Mouse (Mus musculus): ENCODE data around the gene Gm17555. TPM values are rescaled to one million over a fixed set of nuclear protein-coding genes. Genes with fewer than 3 reads are reported as not detected.
"Not testable (repeated sequence)": the region's sequence is repeated elsewhere in the genome, so short reads cannot be mapped to it uniquely, and the experiment has no call there.

Gm17555 gene
- polyA plus RNA-seq (2015; fragmentation: Nextera tagmentation; extraction: Ambion mirVana), result not detected in 2 replicates

DNA sequence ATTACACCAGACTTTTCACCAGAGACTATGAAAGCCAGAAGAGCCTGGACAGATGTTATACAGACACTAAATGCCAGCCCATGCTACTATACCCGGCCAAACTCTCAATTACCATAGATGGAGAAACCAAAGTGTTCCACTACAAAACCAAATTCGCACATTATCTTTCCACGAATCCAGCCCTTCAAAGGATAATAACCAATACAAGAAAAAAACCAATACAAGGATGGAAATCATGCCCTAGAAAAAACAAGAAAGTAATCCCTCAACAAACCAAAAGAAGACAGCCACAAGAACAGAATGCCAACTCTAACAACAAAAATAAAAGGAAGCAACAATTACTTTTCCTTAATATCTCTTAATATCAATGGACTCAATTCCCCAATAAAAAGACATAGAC lies at the start of gene Gm17555:
TSS of gene Gm17555 (plus strand) at position 301 of the 400 bp plus-strand sequence.
- H3K4me3 ChIP-seq; H3K9me3 ChIP-seq; H3K4me1 ChIP-seq; H3K4me2 ChIP-seq (replicated peaks); H3K27me3 ChIP-seq; ATAC-seq (replicated peaks); H3K27ac ChIP-seq (replicated peaks); H3K9ac ChIP-seq (replicated peaks); H3K36me3 ChIP-seq: not testable (repeated sequence)
- 94% methylated on average over 3 of the region's 3 CpGs for WGBS

DNA sequence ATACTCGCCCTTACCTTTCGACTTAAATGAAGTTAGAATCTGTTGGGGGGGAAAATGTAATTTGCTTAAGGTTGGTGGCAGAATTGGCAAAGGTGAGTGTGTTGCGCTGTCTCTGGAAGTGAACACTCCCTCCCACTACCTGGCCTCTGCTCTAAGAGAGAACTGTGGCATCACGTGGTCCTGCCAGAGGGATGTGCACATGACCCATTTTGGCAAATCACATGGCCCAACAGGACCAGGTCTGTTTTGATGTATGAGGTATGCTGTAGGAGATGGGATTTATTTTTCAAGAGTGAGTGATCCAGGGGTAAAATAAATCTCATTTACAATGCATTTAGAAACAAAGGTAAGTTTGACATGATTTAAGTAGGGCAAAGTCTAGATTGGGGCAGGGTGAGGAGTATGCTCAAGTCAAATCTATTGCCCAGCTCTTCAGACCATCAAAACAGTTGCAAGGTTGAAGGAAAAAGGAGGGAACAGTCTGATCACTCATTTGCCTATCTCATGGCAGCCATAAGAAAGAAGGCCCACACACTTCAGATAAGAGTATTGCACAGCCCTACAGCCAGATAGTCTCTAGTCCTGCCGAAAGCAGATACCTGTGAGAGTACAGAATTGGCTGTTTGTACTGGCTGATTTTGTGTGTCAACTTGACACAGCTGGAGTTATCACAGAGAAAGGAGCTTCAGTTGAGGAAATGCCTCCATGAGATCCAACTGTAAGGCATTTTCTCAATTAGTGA lies 49.5 kb upstream of the Gm17555 start:
- Histone ChIP-seq H3K4me2 (replicated peaks) (no peak overlapping the region), H3K9me3 (no peaks in the 10 kb centered on the region), H3K36me3 (peaks cover 35% of the 10 kb centered on the region), H3K27ac (replicated peaks) (no peak overlapping the region), H3K4me3 (no peak overlapping the region), H3K27me3 (no peaks in the 10 kb centered on the region), H3K9ac (replicated peaks) (no peak overlapping the region), H3K4me1 (no peaks in the 10 kb centered on the region)
- ATAC-seq (replicated peaks), result no peak
- WGBS, result 91% methylated on average over 5 of the region's 5 CpGs

DNA sequence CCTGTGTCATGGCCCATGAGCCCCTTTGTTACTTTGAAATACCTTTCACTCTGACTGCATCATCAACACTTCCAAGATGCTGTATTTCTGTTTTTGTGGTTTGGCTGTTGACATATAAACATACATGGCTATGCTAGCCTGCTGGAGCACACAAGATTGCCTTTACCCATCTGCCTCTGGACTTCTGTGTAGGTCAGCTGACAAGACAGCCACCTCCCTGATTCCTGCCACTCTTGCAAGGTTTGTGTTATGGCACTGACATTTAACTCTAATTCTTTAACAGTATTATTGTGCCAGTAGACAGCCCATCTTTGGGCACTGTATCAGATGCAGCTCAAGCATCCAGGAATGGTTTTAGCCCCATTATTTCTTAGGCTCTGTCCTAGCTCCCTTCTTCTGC lies 48.6 kb upstream of the Gm17555 start:
- Histone ChIP-seq H3K27me3 (no peaks in the 10 kb centered on the region), H3K36me3 (peaks cover 26% of the 10 kb centered on the region), H3K4me3 (no peak overlapping the region), H3K9ac (replicated peaks) (no peak overlapping the region), H3K27ac (replicated peaks) (no peak overlapping the region), H3K9me3 (no peaks in the 10 kb centered on the region), H3K4me1 (no peaks in the 10 kb centered on the region), H3K4me2 (replicated peaks) (no peak overlapping the region)
- ATAC-seq (replicated peaks), result no peak

DNA sequence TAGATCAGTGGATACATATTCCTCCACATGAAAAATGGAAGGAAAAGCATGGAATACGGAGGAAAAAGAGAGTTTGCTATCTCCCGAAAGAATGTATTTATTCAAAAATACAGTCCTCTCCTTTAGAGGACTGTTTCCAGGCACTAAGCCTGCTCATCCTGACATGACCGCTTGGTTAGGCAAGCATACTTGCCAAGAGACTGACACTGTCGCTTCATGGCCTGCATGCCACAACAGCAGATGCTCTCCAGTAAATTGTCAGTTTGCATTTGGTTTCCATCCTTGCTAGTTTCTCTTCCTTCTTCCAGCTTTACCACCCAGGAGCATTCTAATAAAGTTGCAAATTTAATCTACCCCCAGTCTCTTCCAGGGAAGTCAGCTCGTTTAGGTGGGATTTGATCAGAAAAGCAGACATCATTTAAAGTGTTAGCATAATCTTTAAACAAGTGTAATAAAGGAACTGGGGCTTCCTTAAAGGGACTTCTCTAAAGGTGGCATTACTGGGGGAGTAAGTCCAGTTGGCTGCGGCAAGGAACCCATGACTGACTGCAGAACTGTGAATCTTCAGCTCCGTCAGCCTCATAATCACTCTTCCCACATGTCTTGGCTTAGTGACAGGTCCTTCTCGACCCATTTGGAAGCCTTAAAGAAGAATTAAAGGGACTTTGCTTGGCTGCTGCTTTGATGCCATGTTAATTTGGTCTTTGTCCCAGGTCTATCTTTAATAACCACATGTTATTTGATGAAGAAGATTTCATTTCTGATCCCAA lies 47.9 kb upstream of the Gm17555 start:
- Histone ChIP-seq H3K4me1 (no peaks in the 10 kb centered on the region), H3K36me3 (peaks cover 20% of the 10 kb centered on the region), H3K27ac (replicated peaks) (no peak overlapping the region), H3K9ac (replicated peaks) (no peak overlapping the region), H3K4me3 (no peak overlapping the region), H3K27me3 (no peaks in the 10 kb centered on the region), H3K4me2 (replicated peaks) (no peak overlapping the region), H3K9me3 (no peaks in the 10 kb centered on the region)
- WGBS, result 77% methylated on average over 8 of the region's 8 CpGs
- no peak for ATAC-seq (replicated peaks)

DNA sequence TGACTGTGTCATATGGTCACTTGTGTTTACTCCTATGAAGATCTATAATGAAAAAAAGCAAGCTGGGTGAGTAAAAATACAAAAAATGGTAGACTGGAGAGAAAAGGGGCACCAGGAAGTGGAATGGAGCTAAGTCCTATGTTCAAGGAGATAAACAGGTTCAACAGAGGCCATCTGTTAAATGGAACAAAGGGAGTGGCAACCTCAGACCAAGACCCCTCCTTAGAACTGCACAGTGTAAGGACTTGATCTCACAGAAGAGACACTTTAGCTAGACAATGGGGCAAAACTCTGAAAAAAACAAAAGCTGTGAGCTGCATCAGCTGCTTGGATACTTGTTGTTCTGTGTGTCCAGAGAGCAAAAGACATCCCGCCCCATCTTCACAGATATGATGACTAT lies 43.5 kb upstream of the Gm17555 start:
- Histone ChIP-seq H3K9me3 (no peaks in the 10 kb centered on the region), H3K4me3 (no peak overlapping the region), H3K27me3 (no peaks in the 10 kb centered on the region), H3K9ac (replicated peaks) (no peak overlapping the region), H3K4me1 (no peaks in the 10 kb centered on the region), H3K27ac (replicated peaks) (no peak overlapping the region), H3K36me3 (no peaks in the 10 kb centered on the region; the same call in 1 of the 2 replicates), H3K4me2 (replicated peaks) (no peak overlapping the region)
- no peak for ATAC-seq (replicated peaks)
- 100% methylated on average over 1 of the region's 1 CpGs for whole genome bisulfite sequencing

DNA sequence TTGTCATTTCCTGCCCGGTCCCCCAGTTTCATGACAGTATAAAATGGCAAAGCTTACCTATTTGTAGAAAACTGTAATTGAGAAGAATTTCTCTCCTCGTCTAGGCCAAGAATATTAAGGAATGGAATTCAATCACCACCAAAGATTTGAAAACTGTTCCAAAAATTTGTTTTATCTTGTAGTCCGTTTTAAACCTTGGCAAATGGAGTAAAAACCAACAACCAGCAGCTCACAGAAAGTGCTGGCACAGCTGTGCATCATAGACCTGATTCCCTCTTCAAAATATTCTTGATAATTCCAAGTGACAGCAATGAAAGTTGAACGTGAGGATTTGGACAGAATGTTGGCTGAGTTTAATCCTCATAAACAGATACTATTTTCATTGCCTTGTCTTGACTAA lies 23.6 kb upstream of the Gm17555 start:
- no peak for ATAC-seq (replicated peaks)
- Histone ChIP-seq H3K27me3 (no peaks in the 10 kb centered on the region), H3K4me2 (replicated peaks) (no peak overlapping the region), H3K4me1 (no peaks in the 10 kb centered on the region), H3K36me3 (no peaks in the 10 kb centered on the region), H3K27ac (replicated peaks) (no peak overlapping the region), H3K4me3 (no peak overlapping the region), H3K9ac (replicated peaks) (no peak overlapping the region), H3K9me3 (no peaks in the 10 kb centered on the region)
- WGBS, result 79% methylated on average over 4 of the region's 4 CpGs

DNA sequence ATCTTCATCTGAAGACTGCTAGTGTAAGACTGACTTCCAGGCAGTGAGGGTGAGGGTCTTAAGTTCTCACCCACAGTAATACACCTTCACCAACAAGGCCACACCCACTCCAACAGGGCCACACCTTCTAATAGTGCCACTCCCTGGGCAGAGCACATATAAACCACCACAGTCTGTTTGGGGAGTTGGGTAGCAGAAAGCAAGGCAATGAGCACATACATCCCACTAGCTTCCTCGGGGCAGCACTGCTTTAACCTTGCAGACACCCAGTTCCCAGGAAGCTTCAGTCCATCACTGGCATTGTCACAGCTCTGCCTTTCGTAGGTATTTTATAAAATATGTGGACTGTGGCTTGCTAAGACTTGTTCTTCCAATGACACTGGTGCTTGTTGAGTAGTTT lies 22.8 kb upstream of the Gm17555 start:
- Histone ChIP-seq H3K4me1 (no peaks in the 10 kb centered on the region), H3K9me3 (no peaks in the 10 kb centered on the region), H3K27me3 (no peaks in the 10 kb centered on the region), H3K9ac (replicated peaks) (no peak overlapping the region), H3K27ac (replicated peaks) (no peak overlapping the region), H3K4me3 (no peak overlapping the region), H3K36me3 (no peaks in the 10 kb centered on the region), H3K4me2 (replicated peaks) (no peak overlapping the region)
- WGBS, result 84% methylated on average over 2 of the region's 2 CpGs
- no peak for ATAC-seq (replicated peaks)

DNA sequence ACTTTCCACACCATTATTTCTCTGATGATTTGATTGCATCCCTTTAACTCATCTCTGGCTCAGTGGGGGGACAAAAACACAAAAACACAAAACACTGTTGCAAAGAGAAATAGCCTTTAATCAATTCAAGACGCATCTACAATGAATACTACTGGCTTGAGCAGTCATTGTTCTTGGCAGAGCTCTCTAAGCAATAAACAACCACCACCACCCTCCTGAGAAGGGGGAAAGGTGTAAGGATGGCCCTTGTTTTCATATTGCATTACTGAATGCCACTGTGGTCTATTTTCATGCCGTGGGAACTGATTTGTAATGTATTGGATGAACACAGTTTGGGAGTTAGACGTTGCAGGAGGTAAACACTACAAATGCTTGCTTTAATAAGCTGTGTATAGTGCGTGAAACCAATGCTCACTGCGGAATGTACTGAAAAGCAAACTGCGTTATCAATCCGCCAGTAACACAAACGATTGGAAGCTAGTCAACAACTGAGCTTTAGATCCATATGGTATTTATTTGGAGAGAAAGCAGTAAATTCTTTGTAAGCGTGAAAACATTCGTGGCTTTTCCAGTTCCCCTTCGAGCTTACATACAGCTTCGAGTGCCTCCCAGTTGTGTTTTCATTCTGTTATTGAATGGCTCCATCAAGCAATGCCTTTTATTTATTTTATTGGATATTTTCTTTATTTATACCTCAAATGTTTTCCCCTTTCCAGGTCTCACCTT lies 19.1 kb upstream of the Gm17555 start:
- no peak overlapping the region for H3K4me3 ChIP-seq
- H3K27ac ChIP-seq (replicated peaks), result no peak overlapping the region
- no peaks in the 10 kb centered on the region for H3K9me3 ChIP-seq
- no peak for ATAC-seq (replicated peaks)
- 56% methylated on average over 12 of the region's 12 CpGs for WGBS
- H3K27me3 ChIP-seq, result no peaks in the 10 kb centered on the region
- H3K36me3 ChIP-seq, result no peaks in the 10 kb centered on the region
- H3K9ac ChIP-seq (replicated peaks), result no peak overlapping the region
- no peak overlapping the region for H3K4me2 ChIP-seq (replicated peaks)
- H3K4me1 ChIP-seq, result no peaks in the 10 kb centered on the region

DNA sequence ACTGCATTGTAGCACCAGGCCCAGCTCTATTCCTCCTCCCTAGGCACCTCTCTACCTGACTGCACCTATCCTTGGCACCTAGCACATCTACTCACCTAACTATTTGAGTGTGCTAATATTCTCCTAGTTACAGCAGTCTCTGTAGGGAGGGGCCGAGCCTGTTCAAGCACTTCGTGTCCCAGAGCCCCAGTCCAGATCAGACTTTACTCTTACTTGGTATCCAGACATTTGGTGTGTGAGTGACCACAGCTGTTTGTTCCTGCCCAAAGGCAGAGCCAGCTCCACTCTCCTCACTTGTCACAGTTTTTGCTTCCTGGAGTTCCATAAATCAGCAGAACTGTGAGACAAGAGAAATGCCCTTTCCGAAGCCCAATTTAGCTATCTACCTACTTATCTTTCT lies 15.9 kb upstream of the Gm17555 start:
- Histone ChIP-seq H3K27ac (replicated peaks) (no peak overlapping the region), H3K9me3 (no peaks in the 10 kb centered on the region), H3K4me2 (replicated peaks) (no peak overlapping the region), H3K4me1 (no peaks in the 10 kb centered on the region), H3K27me3 (no peaks in the 10 kb centered on the region), H3K36me3 (no peaks in the 10 kb centered on the region), H3K4me3 (no peak overlapping the region), H3K9ac (replicated peaks) (no peak overlapping the region)
- ATAC-seq (replicated peaks), result no peak
- 95% methylated on average over 3 of the region's 3 CpGs for WGBS

DNA sequence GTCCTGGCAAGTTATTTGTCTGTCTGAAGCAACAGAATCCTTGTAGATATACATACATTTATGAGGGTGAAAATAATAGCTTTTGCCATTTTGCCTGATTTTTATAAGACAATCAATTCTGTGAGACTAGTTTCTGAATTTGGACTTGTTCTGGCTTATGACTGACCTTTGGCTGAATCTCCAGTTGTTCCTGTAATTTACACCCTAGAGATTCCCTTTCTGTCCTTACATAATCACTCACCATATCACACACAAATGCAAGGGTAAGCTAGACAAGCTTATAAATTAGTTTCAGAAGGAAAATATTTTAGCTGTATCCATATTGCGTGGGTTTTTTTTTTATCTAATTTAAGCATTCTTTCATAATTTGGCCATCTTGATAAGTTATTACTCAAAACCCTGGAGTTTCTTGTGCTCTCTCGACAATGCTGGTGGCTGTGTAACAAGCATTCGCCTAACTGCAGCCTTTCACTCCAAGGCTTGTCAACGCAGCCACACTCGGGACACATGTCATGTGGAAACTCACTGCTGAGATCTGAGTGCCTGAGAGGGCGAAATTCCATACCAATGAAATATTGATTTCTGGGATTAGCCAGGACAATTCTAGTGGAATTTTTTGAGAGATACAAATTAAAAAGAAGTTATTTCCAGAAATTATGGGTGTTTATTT lies 3.8 kb upstream of the Gm17555 start:
- 89% methylated on average over 6 of the region's 6 CpGs for WGBS
- Histone ChIP-seq H3K9ac (replicated peaks) (no peak overlapping the region), H3K27me3 (no peaks in the 10 kb centered on the region), H3K4me3 (no peak overlapping the region), H3K4me2 (replicated peaks) (no peak overlapping the region), H3K27ac (replicated peaks) (no peak overlapping the region), H3K4me1 (no peaks in the 10 kb centered on the region), H3K36me3 (no peaks in the 10 kb centered on the region), H3K9me3 (no peaks in the 10 kb centered on the region)
- ATAC-seq (replicated peaks), result no peak

DNA sequence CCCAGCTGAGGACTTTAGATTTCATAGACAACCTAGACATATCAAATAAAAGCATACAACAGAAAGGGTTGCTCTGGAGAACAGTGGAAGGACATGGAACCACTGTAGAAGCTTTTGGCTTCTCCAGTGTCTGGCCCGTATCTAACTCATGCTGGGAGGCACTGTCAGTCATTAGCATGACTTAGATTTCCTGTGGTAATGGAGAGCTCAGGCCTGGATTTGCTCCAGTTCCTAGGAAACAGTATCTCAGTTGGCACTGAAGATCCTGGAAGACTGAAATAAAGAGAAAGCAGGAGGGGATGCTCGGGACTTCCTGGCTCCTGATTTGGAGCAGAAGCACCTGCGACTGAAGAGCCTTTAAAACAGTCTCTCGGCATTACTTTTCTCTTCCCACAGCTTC lies 12.7 kb downstream of the Gm17555 start:
- H3K4me1 ChIP-seq, result no peaks in the 10 kb centered on the region
- no peaks in the 10 kb centered on the region for H3K36me3 ChIP-seq
- H3K9ac ChIP-seq (replicated peaks), result no peak overlapping the region
- no peak overlapping the region for H3K4me3 ChIP-seq
- H3K27ac ChIP-seq (replicated peaks), result no peak overlapping the region
- no peaks in the 10 kb centered on the region for H3K9me3 ChIP-seq
- 67% methylated on average over 4 of the region's 4 CpGs for WGBS
- H3K4me2 ChIP-seq (replicated peaks), result no peak overlapping the region
- ATAC-seq (replicated peaks), result no peak
- H3K27me3 ChIP-seq, result no peaks in the 10 kb centered on the region

DNA sequence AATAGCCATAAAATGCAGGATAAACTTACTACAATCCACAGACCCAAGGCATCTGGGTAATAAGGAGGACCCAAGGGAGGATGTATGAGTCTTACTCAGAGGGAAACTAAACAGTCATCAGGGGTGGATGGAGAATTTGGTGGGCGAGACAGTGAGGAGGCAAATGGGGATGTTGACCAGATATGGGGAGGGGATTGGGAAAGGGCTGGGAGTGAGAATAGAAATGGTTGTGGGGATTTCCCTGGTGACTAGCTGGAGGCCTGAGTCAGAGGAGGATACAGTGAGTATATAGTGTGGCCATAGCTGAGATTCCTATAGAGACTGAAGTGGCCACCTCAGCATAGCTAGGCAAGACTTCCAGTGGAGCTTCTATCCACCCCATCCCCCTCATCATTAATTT lies 16.8 kb downstream of the Gm17555 start:
- Histone ChIP-seq H3K9me3 (no peaks in the 10 kb centered on the region), H3K4me3 (no peak overlapping the region), H3K4me2 (replicated peaks) (no peak overlapping the region), H3K4me1 (no peaks in the 10 kb centered on the region), H3K9ac (replicated peaks) (no peak overlapping the region), H3K27me3 (no peaks in the 10 kb centered on the region), H3K27ac (replicated peaks) (no peak overlapping the region), H3K36me3 (no peaks in the 10 kb centered on the region)
- 93% methylated on average over 1 of the region's 1 CpGs for WGBS
- ATAC-seq (replicated peaks), result no peak

Measured in forebrain, embryonic 15.5 days (tissue).